Mouse (Mus musculus) liver, embryonic 14.5 days (tissue): ENCODE results near the gene Stx1a. TPM values are rescaled to one million over a fixed set of nuclear protein-coding genes. Genes with fewer than 3 reads are reported as not detected.
A peak's percentile ranks its signal among the peaks of the same experiment; 100 is the strongest.

ENCODE experiments used
- ATAC-seq: fragments of 200-750 bp; cut with Nextera tagmentation; 2 replicates; pipeline ENCODE4 v1.8.0; 2017; ENCODE audit warnings: moderate number of reproducible peaks, mild to moderate bottlenecking, moderate library complexity; ENCODE audit not compliant: insufficient read depth
- DNase-seq, 3 experiments: peaks; one replicate each; pipeline ENCODE4 v3.0.0-alpha.2; 2012 to 2013; ENCODE audit warnings: low read depth in 3 of 3, low spot score in 3 of 3
- H3K27ac ChIP-seq: fragments of 300-500 bp; sonication (generic); 2 replicates; pipeline ENCODE4 v1.5.1; 2014; ENCODE audit warnings: moderate library complexity, mild to moderate bottlenecking, control low read depth, inconsistent platforms
- H3K27me3 ChIP-seq: fragments of 300-500 bp; sonication (generic); 2 replicates; pipeline ENCODE4 v1.6.1; 2014; ENCODE audit warnings: mild to moderate bottlenecking, low read length, moderate library complexity; ENCODE audit not compliant: control insufficient read depth, insufficient read depth
- H3K36me3 ChIP-seq: fragments of 300-500 bp; sonication (generic); replicated peaks from 2 replicates; pipeline ENCODE4 v1.6.1; 2014; ENCODE audit warnings: low read depth; ENCODE audit not compliant: control insufficient read depth, insufficient read depth
- H3K4me1 ChIP-seq, 2 experiments: fragments of 200-500 bp in 1 of 2; fragments of 300-500 bp in 1 of 2; sonication (generic) in 1 of 2; replicated peaks; 2 replicates each; pipeline ENCODE4 v1.6.1; 2012 to 2014; ENCODE audit warnings: antibody characterized with exemption in 1 of 2, inconsistent platforms in 1 of 2, low read length in 1 of 2; ENCODE audit not compliant: control insufficient read depth in 2 of 2, insufficient read depth in 2 of 2
- H3K4me2 ChIP-seq: fragments of 300-500 bp; sonication (generic); 2 replicates; pipeline ENCODE4 v1.6.1; 2014; ENCODE audit warnings: low read depth, mild to moderate bottlenecking, control low read depth, moderate library complexity
- H3K4me3 ChIP-seq, 2 experiments: fragments of 200-500 bp in 1 of 2; fragments of 300-500 bp in 1 of 2; sonication (generic) in 1 of 2; 2 replicates each; pipeline ENCODE4 v1.5.1; 2012 to 2014; ENCODE audit warnings: low read depth in 2 of 2, low read length in 2 of 2, mild to moderate bottlenecking in 2 of 2, control low read depth in 1 of 2, inconsistent platforms in 1 of 2, moderate library complexity in 1 of 2; ENCODE audit not compliant: insufficient read depth in 1 of 2
- H3K9ac ChIP-seq: fragments of 300-500 bp; sonication (generic); replicated peaks from 2 replicates; pipeline ENCODE4 v1.6.1; 2014; ENCODE audit warnings: mild to moderate bottlenecking, control low read depth, moderate library complexity
- H3K9me3 ChIP-seq: fragments of 300-500 bp; sonication (generic); 2 replicates; pipeline ENCODE4 v1.6.1; 2016; ENCODE audit warnings: low read length, mixed read lengths; ENCODE audit not compliant: control insufficient read depth
- CTCF ChIP-seq: IDR thresholded peaks from 2 replicates; pipeline ENCODE4 v1.5.1; 2016; ENCODE audit warnings: antibody characterized with exemption, low read depth, control low read depth
- EP300 ChIP-seq: IDR thresholded peaks from 2 replicates; pipeline ENCODE4 v1.6.1; 2016; ENCODE audit warnings: antibody characterized with exemption, low read depth
- WGBS: fragments of 180-500 bp; shearing (Covaris S2); extraction: QIAGEN DNeasy Blood & Tissue Kit; methylation state at CpG from one replicate; pipeline ENCODE4 v1.1.7; 2014; ENCODE audit not compliant: insufficient replicate concordance; 5-methylcytosine and 5-hydroxymethylcytosine counted together
- polyA plus RNA-seq, 2 experiments: library from polyadenylated mRNA; depleted of rRNA in 1 of 2; stranded (reverse) in 1 of 2; unstranded in 1 of 2; fragments of >200 nt; fragmentation: Nextera tagmentation in 1 of 2; extraction: Ambion mirVana in 1 of 2; gene quantifications; 2 replicates each; pipeline versions ENCODE4 v1.2.1 to v1.2.3; 2012 to 2014

The Stx1a gene
- polyA plus RNA-seq, 2 experiments = 0.72 to 2.3 TPM

DNA sequence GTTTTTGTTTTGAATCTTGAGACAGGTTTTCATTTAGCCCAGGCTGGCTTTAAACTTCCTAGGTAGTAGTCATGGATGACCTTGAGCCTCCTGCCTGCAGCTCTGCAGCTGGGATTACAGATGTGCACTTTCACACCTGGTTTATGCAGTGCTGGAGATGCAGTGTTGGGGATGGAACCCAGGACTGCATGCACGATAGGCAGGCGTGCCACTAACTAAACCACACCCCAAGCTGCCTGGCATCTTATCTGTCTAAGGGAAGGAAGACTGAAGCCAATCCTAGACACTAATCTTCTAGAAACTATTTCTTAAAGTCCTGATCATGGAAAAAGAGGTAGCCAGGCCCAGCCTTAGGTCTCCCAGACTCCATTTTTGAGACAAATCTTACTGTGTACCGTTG is 47.2 kb downstream of the Stx1a start:
- no peak overlapping the region for H3K9ac ChIP-seq
- 38% methylated on average over 3 of the region's 3 CpGs for WGBS
- H3K27me3 ChIP-seq = no peaks in the 10 kb centered on the region
- no peaks in the 10 kb centered on the region for H3K36me3 ChIP-seq
- H3K4me1 ChIP-seq = peaks cover 7 to 14% of the 10 kb centered on the region in 2 experiments
- no peak overlapping the region for H3K27ac ChIP-seq
- H3K4me2 ChIP-seq = no peak overlapping the region
- H3K9me3 ChIP-seq = no peaks in the 10 kb centered on the region
- TF ChIP-seq EP300 (no peak), CTCF (no peak)
- ATAC-seq (peak; percentile 49; the same call in 1 of the 2 replicates), DNase-seq (peak in 1 of 3 experiments; percentile 18)
- no peak overlapping the region for H3K4me3 ChIP-seq

DNA sequence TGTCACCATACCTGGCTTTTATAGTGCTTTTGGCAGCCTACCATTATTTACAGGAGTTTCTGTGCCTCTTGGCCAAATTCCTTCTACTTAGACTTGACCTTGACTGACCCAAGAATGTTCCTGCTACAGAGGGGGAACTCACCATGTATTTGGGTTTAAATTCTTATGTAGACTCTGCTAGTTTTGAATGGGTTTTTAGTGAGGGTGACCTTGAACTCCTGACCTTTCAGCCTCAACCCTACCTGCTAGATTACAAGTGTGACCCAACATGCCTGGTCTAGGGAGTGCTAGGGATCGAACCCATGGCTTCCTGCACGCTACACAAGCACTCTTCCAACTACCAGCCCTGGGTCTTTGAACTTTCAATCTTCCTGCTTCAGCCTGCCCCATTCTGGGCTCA is 48.8 kb downstream of the Stx1a start:
- WGBS = 73% methylated on average over 2 of the region's 2 CpGs
- no peak overlapping the region for H3K9ac ChIP-seq
- no peak for DNase-seq
- H3K4me2 ChIP-seq = no peak overlapping the region
- TF ChIP-seq CTCF = no peak
- TF ChIP-seq EP300 = no peak
- H3K4me3 ChIP-seq = no peak overlapping the region
- no peaks in the 10 kb centered on the region for H3K36me3 ChIP-seq
- H3K9me3 ChIP-seq = no peaks in the 10 kb centered on the region
- ATAC-seq = no peak
- no peak overlapping the region for H3K27ac ChIP-seq
- H3K27me3 ChIP-seq = no peaks in the 10 kb centered on the region
- H3K4me1 ChIP-seq = peaks cover 7 to 9% of the 10 kb centered on the region in 2 experiments

- no peaks in the 10 kb centered on the region for H3K9me3 ChIP-seq
- TF ChIP-seq EP300 (no peak), CTCF (no peak)
- H3K27me3 ChIP-seq = no peaks in the 10 kb centered on the region
- peaks cover 7 to 9% of the 10 kb centered on the region in 2 experiments for H3K4me1 ChIP-seq
- DNase-seq = no peak
- no peaks in the 10 kb centered on the region for H3K36me3 ChIP-seq
- no peak overlapping the region for H3K4me2 ChIP-seq
- ATAC-seq = no peak
- no peak overlapping the region for H3K27ac ChIP-seq
- 48% methylated on average over 6 of the region's 6 CpGs for WGBS
- H3K4me3 ChIP-seq = no peak overlapping the region
- no peak overlapping the region for H3K9ac ChIP-seq
These were observed 49.4 kb downstream of the Stx1a start for GRCm38 (mm10) chr5:135072720-135073119.

GRCm38 (mm10) chr5:135073349-135074150 is 50.3 kb downstream of the Stx1a start:
- Histone ChIP-seq H3K4me2 (no peak overlapping the region), H3K27me3 (no peaks in the 10 kb centered on the region), H3K4me1 (peaks cover 7 to 11% of the 10 kb centered on the region in 2 experiments), H3K27ac (no peak overlapping the region), H3K4me3 (no peak overlapping the region), H3K9ac (no peak overlapping the region), H3K9me3 (no peaks in the 10 kb centered on the region), H3K36me3 (no peaks in the 10 kb centered on the region)
- no peak for ATAC-seq
- WGBS = 40% methylated on average over 26 of the region's 26 CpGs
- no peak for DNase-seq
- TF ChIP-seq CTCF (no peak), EP300 (no peak)

GRCm38 (mm10) chr5:135075655-135076054 is 52.4 kb downstream of the Stx1a start:
- ATAC-seq (no peak), DNase-seq (no peak)
- no peak overlapping the region for H3K9ac ChIP-seq
- no peaks in the 10 kb centered on the region for H3K27me3 ChIP-seq
- H3K4me3 ChIP-seq = no peak overlapping the region
- H3K9me3 ChIP-seq = no peaks in the 10 kb centered on the region
- peaks cover 3 to 7% of the 10 kb centered on the region in 2 experiments; a peak in 2 of 4 replicates for H3K4me1 ChIP-seq
- H3K4me2 ChIP-seq = no peak overlapping the region
- TF ChIP-seq CTCF (peak; percentile 19), EP300 (no peak)
- 50% methylated on average over 4 of the region's 4 CpGs for WGBS
- H3K27ac ChIP-seq = no peak overlapping the region
- no peaks in the 10 kb centered on the region for H3K36me3 ChIP-seq
